Mouse (Mus musculus): Measurements from ENCODE around the gene Gm7073. TPM values are rescaled to one million over a fixed set of nuclear protein-coding genes. Genes with fewer than 3 reads are reported as not detected.

Gm7073 gene
- total and polyA plus RNA-seq, 3 experiments, result not detected

- Histone ChIP-seq H3K4me3 (peak overlapping the region; percentile 69), H3K27me3 (ENCODE audit: control insufficient read depth, insufficient read depth, low read length) (no peaks in the 10 kb centered on the region), H3K4me1 (ENCODE audit: control insufficient read depth, insufficient read depth, low read length) (no peaks in the 10 kb centered on the region; the same call in 1 of the 2 replicates), H3K9ac (ENCODE audit: low read depth, low read length) (peak overlapping the region; percentile 97), H3K36me3 (ENCODE audit: control insufficient read depth, insufficient read depth, low read length) (no peaks in the 10 kb centered on the region), H3K79me2 (replicated peaks; ENCODE audit: control insufficient read depth, insufficient read depth, low read length) (0 out of 2 replicates have a peak, but pooled peaks cover 1% of the 10 kb centered on the region), H3K27ac (peak overlapping the region; percentile 96)
- WGBS, result 20% methylated on average over 48 of the region's 126 CpGs
- intact Hi-C loops (cut with DNase I), result loop anchor here (2.0 to 5.0 kb wide), 2 partner anchors 157 to 391 kb away; no protein-coding TSS in a partner anchor
- DNase-seq, result peak; percentile 82 to 86
- TF ChIP-seq POLR2A (IDR thresholded peaks at IDR 0.05; ENCODE audit: insufficient read depth, low read depth, low read length), result peak; percentile 32; the same call in 1 of the 2 replicates
- no peak for TF ChIP-seq EP300 (IDR thresholded peaks at IDR 0.05; ENCODE audit: insufficient read depth, low read depth, low read length)
- TF ChIP-seq CTCF (IDR thresholded peaks at IDR 0.05), result no peak
These were observed 135.0 kb downstream of the Gm7073 start for GRCm38 (mm10) chrX:60403764-60404667.

DNA sequence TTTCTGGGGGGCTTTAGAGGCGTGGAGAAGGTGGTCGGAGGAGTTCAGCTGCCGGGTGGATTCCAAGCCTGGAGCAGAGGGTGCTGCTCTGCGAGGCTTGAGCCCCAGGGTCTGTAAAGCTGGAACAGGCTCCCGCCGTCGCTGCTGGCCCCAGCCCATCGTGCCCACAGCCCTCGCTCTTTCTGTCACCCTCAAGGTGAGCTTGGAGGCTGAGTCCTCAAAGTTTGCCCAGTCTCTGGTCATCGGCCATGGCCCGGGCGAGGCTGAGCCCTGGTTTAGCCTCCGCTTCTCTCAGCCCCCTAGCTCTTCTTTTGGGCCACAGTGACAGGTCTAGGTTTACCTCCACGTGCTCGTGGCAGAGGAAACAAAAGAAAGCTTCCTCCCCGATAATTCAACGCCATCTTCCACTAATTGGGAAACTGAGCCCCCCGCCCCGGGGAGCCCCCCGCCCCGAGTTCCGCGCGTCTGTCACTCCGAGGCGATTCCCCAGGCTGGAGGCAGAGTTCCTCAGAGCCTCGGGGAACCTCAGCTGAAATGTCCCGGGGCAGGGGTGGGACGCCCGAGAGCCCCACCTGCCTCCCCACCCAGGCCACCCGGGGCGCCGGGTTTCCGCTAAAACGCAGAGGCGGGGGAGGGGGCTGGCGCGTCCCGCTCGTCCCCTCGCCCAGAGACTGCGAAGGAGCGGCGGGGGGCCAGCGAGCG is 135.8 kb downstream of the Gm7073 start:
- Histone ChIP-seq H3K4me3 (peak overlapping the region; percentile 66), H3K27me3 (ENCODE audit: control insufficient read depth, insufficient read depth, low read length) (no peaks in the 10 kb centered on the region), H3K9ac (ENCODE audit: low read depth, low read length) (peak overlapping the region; percentile 97), H3K27ac (peak overlapping the region; percentile 69), H3K36me3 (ENCODE audit: control insufficient read depth, insufficient read depth, low read length) (no peaks in the 10 kb centered on the region), H3K4me1 (ENCODE audit: control insufficient read depth, insufficient read depth, low read length) (no peaks in the 10 kb centered on the region; the same call in 1 of the 2 replicates), H3K79me2 (replicated peaks; ENCODE audit: control insufficient read depth, insufficient read depth, low read length) (0 out of 2 replicates have a peak, but pooled peaks cover 1% of the 10 kb centered on the region)
- 14% methylated on average over 45 of the region's 46 CpGs for WGBS
- TF ChIP-seq POLR2A (IDR thresholded peaks at IDR 0.05; ENCODE audit: insufficient read depth, low read depth, low read length) (no peak), CTCF (IDR thresholded peaks at IDR 0.05) (no peak), EP300 (IDR thresholded peaks at IDR 0.05; ENCODE audit: insufficient read depth, low read depth, low read length) (no peak)
- intact Hi-C loops (cut with DNase I), result loop anchor here (5.0 kb wide), 1 partner anchor 156 kb away; no protein-coding TSS in a partner anchor
- peak; percentile 10 to 26 for DNase-seq

GRCm38 (mm10) chrX:60394292-60394691 is 144.8 kb downstream of the Gm7073 start:
- intact Hi-C loops (cut with DNase I), result no loop called here
- Histone ChIP-seq H3K4me1 (ENCODE audit: control insufficient read depth, insufficient read depth, low read length) (no peaks in the 10 kb centered on the region), H3K36me3 (ENCODE audit: control insufficient read depth, insufficient read depth, low read length) (no peaks in the 10 kb centered on the region), H3K27ac (no peak overlapping the region), H3K4me3 (no peak overlapping the region), H3K9ac (ENCODE audit: low read depth, low read length) (no peak overlapping the region), H3K27me3 (ENCODE audit: control insufficient read depth, insufficient read depth, low read length) (no peaks in the 10 kb centered on the region), H3K79me2 (replicated peaks; ENCODE audit: control insufficient read depth, insufficient read depth, low read length) (no peaks in the 10 kb centered on the region)
- no peak for DNase-seq
- 51% methylated on average over 4 of the region's 4 CpGs for WGBS
- TF ChIP-seq EP300 (IDR thresholded peaks at IDR 0.05; ENCODE audit: insufficient read depth, low read depth, low read length) (no peak), CTCF (IDR thresholded peaks at IDR 0.05) (no peak), POLR2A (IDR thresholded peaks at IDR 0.05; ENCODE audit: insufficient read depth, low read depth, low read length) (no peak)

DNA sequence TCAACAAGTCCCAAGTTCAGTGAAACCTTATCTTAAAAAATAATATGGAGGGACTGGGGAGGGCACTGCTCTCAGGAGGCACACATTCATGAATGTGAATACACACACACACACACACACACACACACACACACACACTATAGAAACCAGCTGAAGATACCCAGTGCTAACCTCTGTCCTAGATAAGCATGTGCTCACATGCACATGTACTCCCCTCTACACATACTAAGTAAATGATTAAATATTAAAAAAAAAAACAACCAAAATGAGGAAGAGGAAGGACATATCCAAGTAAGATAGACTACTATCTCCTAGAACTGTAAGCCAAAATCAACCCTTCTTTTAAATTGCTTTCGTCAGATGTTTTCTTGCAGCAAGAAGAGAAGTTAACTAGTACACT is 152.2 kb downstream of the Gm7073 start:
- TF ChIP-seq CTCF (IDR thresholded peaks at IDR 0.05) (no peak), POLR2A (IDR thresholded peaks at IDR 0.05; ENCODE audit: insufficient read depth, low read depth, low read length) (no peak), EP300 (IDR thresholded peaks at IDR 0.05; ENCODE audit: insufficient read depth, low read depth, low read length) (no peak)
- intact Hi-C loops (cut with DNase I), result no loop called here
- no peak overlapping the region for H3K27ac ChIP-seq
- WGBS, result 75% methylated on average over 1 of the region's 1 CpGs
- no peaks in the 10 kb centered on the region for H3K27me3 ChIP-seq (ENCODE audit: control insufficient read depth, insufficient read depth, low read length)
- H3K79me2 ChIP-seq (replicated peaks; ENCODE audit: control insufficient read depth, insufficient read depth, low read length), result no peaks in the 10 kb centered on the region
- no peak overlapping the region for H3K4me3 ChIP-seq
- H3K36me3 ChIP-seq (ENCODE audit: control insufficient read depth, insufficient read depth, low read length), result no peaks in the 10 kb centered on the region
- no peaks in the 10 kb centered on the region for H3K4me1 ChIP-seq (ENCODE audit: control insufficient read depth, insufficient read depth, low read length)
- no peak for DNase-seq
- no peak overlapping the region for H3K9ac ChIP-seq (ENCODE audit: low read depth, low read length)

Small RNA genes within 50 kb of the gene (microRNA-seq; reads per million reads assigned to microRNA genes)
- gene Mir505, result 37.5 to 44.3 reads per million in 2 experiments

Other genes with a start within 250 kb of the Gm7073 start
- 1 to 10 TPM; 5.8 to 6.3 TPM for gene Atp11c, start 53.4 kb upstream of the Gm7073 start, total RNA-seq (2021)
- gene Atp11c, start 53.4 kb upstream of the Gm7073 start, polyA plus RNA-seq (2012; rRNA removed), result 3.6 and 6.6 TPM in 2 replicates